Comparison of ENCODE assay signal across 9 mouse cellular contexts in the genomic region with DNA sequence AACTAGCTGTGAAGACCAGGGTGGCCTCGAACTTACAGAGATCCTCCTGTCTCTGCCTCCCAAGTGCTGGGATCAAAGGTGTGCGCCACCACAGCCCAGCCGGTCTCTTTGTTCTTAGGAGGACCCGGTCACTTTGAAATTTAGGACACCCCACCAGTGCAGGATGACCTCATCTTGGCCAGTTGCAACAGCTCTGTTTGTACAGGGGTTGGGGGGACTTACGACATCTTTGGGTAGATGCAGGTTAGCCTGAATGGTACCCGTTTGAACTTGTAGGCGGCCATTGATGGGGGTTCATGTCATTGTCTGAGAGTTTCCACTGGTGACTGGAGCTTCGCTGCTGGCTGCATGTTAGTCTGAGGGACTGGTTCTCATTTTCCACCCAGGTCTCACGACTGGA. TPM values are rescaled to one million over a fixed set of nuclear protein-coding genes. Genes with fewer than 3 reads are reported as not detected.
DNase-seq lines count a peak whose midpoint lies in the region; ATAC-seq and TF ChIP-seq lines count a peak whose summit lies in the region.
"Had no signal": no experiment of that assay in that cellular context is flagged by ENCODE, and none has a peak within 500 bp of the region (broad histone marks: within the 10 kb centered on the region; RNA-seq: fewer than 3 reads in every experiment).

No protein-coding gene starts in this region.

- H3K4me1 ChIP-seq in lung, postnatal 0 days (ENCODE audit: insufficient read depth, low read depth, low read length), result peaks cover 13% of the 10 kb centered on the region; the same call in 1 of the 2 replicates
- peaks cover 19% of the 10 kb centered on the region for H3K4me1 ChIP-seq in intestine, embryonic 16.5 days (ENCODE audit: control insufficient read depth, insufficient read depth, low read length)
- H3K4me1 ChIP-seq in stomach, embryonic 14.5 days (ENCODE audit: control insufficient read depth, insufficient read depth, low read length), result peaks cover 27% of the 10 kb centered on the region
- no peaks in the 10 kb centered on the region for H3K4me1 ChIP-seq in neural tube, embryonic 15.5 days

- DNase-seq in gastrocnemius, adult 2 months, result peak; percentile 6
- no peak for DNase-seq in gastrocnemius, postnatal 10 days
- peak; percentile 16 for DNase-seq in lung, postnatal 0 days (ENCODE audit: low spot score)
- DNase-seq in lung, postnatal 14 days, result no peak

- no peak overlapping the region for H3K4me2 ChIP-seq in lung, postnatal 0 days (replicated peaks; ENCODE audit: low read depth, low read length)
- peak overlapping the region; percentile 17; the same call in 1 of the 2 replicates for H3K4me2 ChIP-seq in intestine, embryonic 16.5 days (ENCODE audit: low read depth, low read length)
- H3K4me2 ChIP-seq in stomach, embryonic 14.5 days (replicated peaks; ENCODE audit: low read depth, low read length), result peak overlapping the region; percentile 27
- H3K4me2 ChIP-seq in neural tube, embryonic 15.5 days, result no peak overlapping the region

- no peaks in the 10 kb centered on the region for H3K9me3 ChIP-seq in lung, postnatal 0 days (ENCODE audit: low read length)
- H3K9me3 ChIP-seq in intestine, embryonic 16.5 days (ENCODE audit: control insufficient read depth, low read length), result no peaks in the 10 kb centered on the region
- no peaks in the 10 kb centered on the region for H3K9me3 ChIP-seq in stomach, embryonic 14.5 days (ENCODE audit: control insufficient read depth, low read depth, low read length)
- H3K9me3 ChIP-seq in neural tube, embryonic 15.5 days (replicated peaks), result no peaks in the 10 kb centered on the region

- 76% methylated on average over 9 of the region's 9 CpGs for WGBS in lung, postnatal 0 days
- 79% methylated on average over 9 of the region's 9 CpGs for WGBS in intestine, embryonic 16.5 days
- WGBS in stomach, embryonic 14.5 days, result 69% methylated on average over 9 of the region's 9 CpGs
- 82% methylated on average over 9 of the region's 9 CpGs for WGBS in neural tube, embryonic 15.5 days

- no peak overlapping the region for H3K9ac ChIP-seq in lung, postnatal 0 days (replicated peaks; ENCODE audit: low read depth)
- no peak overlapping the region for H3K9ac ChIP-seq in intestine, embryonic 16.5 days (ENCODE audit: low read depth, low read length)
- H3K9ac ChIP-seq in stomach, embryonic 14.5 days (replicated peaks; ENCODE audit: low read depth, low read length), result no peak overlapping the region
- H3K9ac ChIP-seq in neural tube, embryonic 15.5 days (replicated peaks), result no peak overlapping the region

- TF ChIP-seq CTCF in gastrocnemius, adult 2 months (IDR thresholded peaks at IDR 0.05), result no peak
- TF ChIP-seq CTCF in lung, postnatal 0 days (IDR thresholded peaks at IDR 0.05), result no peak

- intact Hi-C loops in gastrocnemius, adult 2 months (cut with DNase I), result no loop called here

- no peak overlapping the region for H3K4me3 ChIP-seq in gastrocnemius, adult 2 months
- no peak overlapping the region for H3K4me3 ChIP-seq in lung, postnatal 0 days (ENCODE audit: low read depth, low read length)
- no peak overlapping the region for H3K4me3 ChIP-seq in intestine, embryonic 16.5 days (ENCODE audit: low read length)
- no peak overlapping the region for H3K4me3 ChIP-seq in stomach, embryonic 14.5 days (ENCODE audit: low read depth, low read length)
- H3K4me3 ChIP-seq in neural tube, embryonic 15.5 days (replicated peaks), result no peak overlapping the region
- H3K4me3 ChIP-seq: heart, adult 2 months had no signal

- ATAC-seq in lung, postnatal 0 days, result no peak
- ATAC-seq in intestine, embryonic 16.5 days, result no peak
- ATAC-seq in stomach, embryonic 14.5 days (ENCODE audit: insufficient number of reproducible peaks, insufficient read depth, low FRiP score, low read depth), result no peak
- ATAC-seq in monocyte, adult 5-6 weeks (replicated peaks; ENCODE audit: insufficient number of reproducible peaks, low FRiP score, low TSS enrichment, poor library complexity, severe bottlenecking), result no peak
- no peak for ATAC-seq in neural tube, embryonic 15.5 days (ENCODE audit: low FRiP score)

- TF ChIP-seq EP300 in lung, postnatal 0 days (IDR thresholded peaks at IDR 0.05), result no peak

- H3K36me3 ChIP-seq in lung, postnatal 0 days (ENCODE audit: insufficient read depth, low read length), result no peaks in the 10 kb centered on the region
- no peaks in the 10 kb centered on the region for H3K36me3 ChIP-seq in intestine, embryonic 16.5 days (ENCODE audit: control insufficient read depth, insufficient read depth, low read length)
- H3K36me3 ChIP-seq in stomach, embryonic 14.5 days (ENCODE audit: control insufficient read depth, insufficient read depth, low read length), result no peaks in the 10 kb centered on the region
- no peaks in the 10 kb centered on the region for H3K36me3 ChIP-seq in neural tube, embryonic 15.5 days

- no peak overlapping the region for H3K27ac ChIP-seq in gastrocnemius, adult 2 months
- 0 out of 2 replicates have a peak overlapping the region, but pooled peaks have one; percentile 40 for H3K27ac ChIP-seq in lung, postnatal 0 days (ENCODE audit: low read length)
- no peak overlapping the region for H3K27ac ChIP-seq in intestine, embryonic 16.5 days (ENCODE audit: low read length)
- H3K27ac ChIP-seq in stomach, embryonic 14.5 days (ENCODE audit: low read length), result peak overlapping the region; percentile 58; the same call in 1 of the 2 replicates
- no peak overlapping the region for H3K27ac ChIP-seq in neural tube, embryonic 15.5 days (replicated peaks)
- H3K27ac ChIP-seq: heart, adult 2 months had no signal

- H3K27me3 ChIP-seq in lung, postnatal 0 days (replicated peaks; ENCODE audit: insufficient read depth, low read length), result no peaks in the 10 kb centered on the region
- H3K27me3 ChIP-seq in intestine, embryonic 16.5 days (replicated peaks; ENCODE audit: control insufficient read depth, insufficient read depth, low read length), result no peaks in the 10 kb centered on the region
- H3K27me3 ChIP-seq in stomach, embryonic 14.5 days (ENCODE audit: control insufficient read depth, insufficient read depth, low read length), result no peaks in the 10 kb centered on the region
- no peaks in the 10 kb centered on the region for H3K27me3 ChIP-seq in neural tube, embryonic 15.5 days (replicated peaks)

RNA-seq across cellular contexts. Expression of gene Sik1, which starts 14.8 kb away (rescaled TPM):
- total RNA-seq in gastrocnemius, adult 2 months (2021), result 10 to 100 TPM; 13.4 to 58.6 TPM
- 10 to 100 TPM; 30.6 to 33.2 TPM for total RNA-seq in gastrocnemius, postnatal 10 days (2021)
- 29.5 and 35.9 TPM in 2 replicates for polyA plus RNA-seq in lung, postnatal 0 days (2015; fragmentation: Nextera tagmentation; extraction: Ambion mirVana)
- polyA plus RNA-seq in intestine, embryonic 16.5 days (2015; fragmentation: Nextera tagmentation; extraction: Ambion mirVana), result 5.7 and 5.8 TPM in 2 replicates
- polyA plus RNA-seq in stomach, embryonic 14.5 days (2014; fragmentation: Nextera tagmentation; extraction: Ambion mirVana), result 19.7 and 20.8 TPM in 2 replicates
- 146 to 224 TPM (median 193 TPM) in 3 replicates for total RNA-seq in monocyte, adult 5-6 weeks (2017)
- polyA plus RNA-seq in neural tube, embryonic 15.5 days (2015; fragmentation: Nextera tagmentation; extraction: Ambion mirVana), result 18.4 and 20.7 TPM in 2 replicates

Comparison
In these comparisons a context has a peak if more than half of its experiments do, and no peak if none do; other contexts are left out.
1. DNase-seq: peak in gastrocnemius, adult 2 months (single experiment) and lung, postnatal 0 days (single experiment); none in gastrocnemius, postnatal 10 days (single experiment) and lung, postnatal 14 days (single experiment).
2. H3K27ac ChIP-seq: peak in lung, postnatal 0 days (single experiment) and stomach, embryonic 14.5 days (single experiment); none in gastrocnemius, adult 2 months (single experiment), intestine, embryonic 16.5 days (single experiment) and neural tube, embryonic 15.5 days (single experiment).
3. H3K4me2 ChIP-seq: peak in intestine, embryonic 16.5 days (single experiment) and stomach, embryonic 14.5 days (single experiment); none in lung, postnatal 0 days (single experiment) and neural tube, embryonic 15.5 days (single experiment).